Mouse (Mus musculus) right cerebral cortex, postnatal 10 days (tissue): Measurements from ENCODE around the gene Eif2d.

Experiments used
- DNase-seq, 2 experiments: peaks; one replicate each; pipeline ENCODE4 v3.0.0; 2021; ENCODE audit warnings: low spot score in 2 of 2

Eif2d gene

DNA sequence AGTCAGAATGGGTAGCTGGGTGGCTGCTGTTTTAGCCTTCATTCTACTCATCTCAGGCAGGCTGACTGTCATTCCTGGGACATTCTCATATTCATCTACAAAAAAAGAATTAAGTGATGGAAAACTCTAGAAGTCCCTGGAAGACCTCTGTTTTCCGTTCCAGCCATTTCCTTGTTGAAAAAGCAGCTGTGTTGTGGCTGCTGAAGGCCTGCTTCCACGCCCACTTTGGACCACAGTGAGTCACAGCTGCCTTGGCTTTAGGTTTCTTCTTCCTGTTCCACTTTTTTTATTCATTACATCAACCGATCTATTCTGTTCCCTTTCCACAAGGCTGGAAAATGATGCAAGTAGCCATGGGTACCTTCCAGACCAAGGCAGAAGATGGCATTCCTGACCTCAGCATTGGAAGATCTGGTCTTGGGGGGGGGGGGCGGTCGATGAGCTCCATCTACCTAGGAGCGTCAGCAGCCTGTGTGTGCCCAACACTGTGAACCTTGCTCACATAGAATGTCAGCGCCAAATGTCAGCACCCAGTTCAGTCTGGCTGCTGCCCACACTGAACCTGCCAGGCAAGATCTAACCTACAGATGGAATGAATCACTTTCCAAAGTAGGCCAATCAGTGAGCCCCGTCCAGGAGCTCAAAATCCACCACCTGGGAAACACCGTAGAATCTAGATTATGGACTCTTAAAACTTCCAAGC, 31.4 kb downstream of the Eif2d start:
- no peak for DNase-seq

DNA sequence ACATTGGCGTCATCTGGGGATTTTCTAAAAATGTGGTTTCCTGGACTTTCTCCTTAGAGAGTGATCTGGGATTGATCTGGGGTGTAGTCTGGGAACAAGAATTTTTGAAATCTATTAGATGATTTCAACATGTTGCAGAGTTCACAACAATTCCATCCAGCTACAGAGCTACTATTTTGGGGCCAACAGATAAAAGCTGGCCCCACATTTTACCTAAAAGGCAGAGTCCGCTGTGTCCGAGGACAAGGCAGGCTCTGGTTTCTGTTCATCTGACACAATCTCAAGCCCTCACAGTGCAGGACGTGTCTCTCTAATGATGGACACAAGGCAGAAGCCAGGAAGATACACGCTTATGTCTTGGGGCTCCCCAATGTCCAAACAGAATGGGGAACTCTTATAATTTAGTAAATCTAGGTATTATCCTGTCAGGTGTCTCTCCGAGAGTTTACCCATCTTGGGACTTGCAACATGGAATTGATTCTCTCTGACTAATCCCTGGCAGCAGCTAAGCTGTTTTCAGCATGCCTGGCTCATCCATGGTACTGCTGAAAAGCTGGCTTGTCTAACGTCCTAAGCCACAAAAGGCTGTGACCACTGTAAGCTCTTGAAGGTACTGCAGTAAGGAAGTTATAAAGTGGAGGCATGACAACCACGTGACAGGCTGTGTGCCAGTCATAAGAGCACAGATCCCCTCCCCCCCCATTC, 32.1 kb downstream of the Eif2d start:
- no peak for DNase-seq

- peak; percentile 44 to 61 for DNase-seq
Observed at GRCm38 (mm10) chr1:131185821-131186506, 33.0 kb downstream of the Eif2d start.

DNA sequence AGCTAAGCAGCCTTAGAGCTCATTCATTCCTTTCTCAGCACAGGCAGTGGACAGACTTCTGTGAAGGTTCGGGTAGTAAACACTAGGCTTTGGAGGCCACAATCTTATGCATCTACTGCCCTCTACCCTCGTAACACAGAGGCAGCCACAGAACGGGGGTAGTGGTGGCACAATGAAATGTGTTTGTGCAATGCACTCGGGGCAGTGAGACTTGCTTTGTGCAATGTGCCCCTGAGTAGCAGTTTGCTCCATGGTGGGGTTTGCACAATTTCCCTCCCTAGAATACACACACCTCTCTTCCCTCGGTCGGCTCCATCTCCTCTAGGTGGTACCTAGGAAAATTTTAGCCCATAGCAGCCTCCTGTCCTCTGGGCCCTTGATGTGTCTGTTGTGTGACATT, 34.0 kb downstream of the Eif2d start:
- no peak for DNase-seq

DNA sequence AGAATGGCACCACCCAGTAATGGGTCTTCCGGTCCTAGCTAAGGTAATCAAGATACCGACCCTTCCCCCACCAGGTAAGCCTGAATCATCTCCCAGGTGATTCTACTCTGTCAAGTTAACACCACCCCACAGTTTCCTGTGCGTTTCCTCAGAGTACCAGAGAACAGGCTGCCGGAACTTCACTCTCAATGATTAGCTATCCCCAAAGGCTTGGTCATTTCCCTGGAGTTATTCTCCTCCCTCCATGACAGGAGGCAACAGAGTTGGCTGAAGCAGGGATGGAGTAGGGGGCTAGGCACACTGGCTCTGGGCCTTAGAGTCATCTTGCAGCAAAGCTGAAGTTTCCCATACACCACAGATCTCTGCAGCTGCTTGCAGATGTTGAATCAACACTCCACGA, 34.9 kb downstream of the Eif2d start:
- no peak for DNase-seq

DNA sequence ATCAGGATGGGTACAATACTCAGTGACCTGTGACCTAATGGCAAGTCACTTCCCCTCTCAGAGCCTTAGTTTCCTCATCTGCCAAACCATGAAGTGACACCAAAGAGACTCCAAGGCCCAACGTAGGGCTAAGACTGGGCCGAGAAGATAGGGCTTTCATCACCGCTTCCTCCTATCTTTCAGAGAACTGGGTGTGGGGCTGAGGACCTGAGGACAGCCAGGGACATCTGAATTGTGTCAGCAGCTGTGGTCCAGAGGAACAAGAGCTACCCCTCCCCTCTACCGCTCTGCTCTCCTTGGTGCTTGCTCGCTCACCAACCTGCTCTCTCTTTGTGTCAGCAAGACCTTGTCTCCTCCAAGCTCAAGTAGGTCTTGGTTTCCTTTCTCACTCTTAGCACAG, 35.7 kb downstream of the Eif2d start:
- DNase-seq = no peak

DNA sequence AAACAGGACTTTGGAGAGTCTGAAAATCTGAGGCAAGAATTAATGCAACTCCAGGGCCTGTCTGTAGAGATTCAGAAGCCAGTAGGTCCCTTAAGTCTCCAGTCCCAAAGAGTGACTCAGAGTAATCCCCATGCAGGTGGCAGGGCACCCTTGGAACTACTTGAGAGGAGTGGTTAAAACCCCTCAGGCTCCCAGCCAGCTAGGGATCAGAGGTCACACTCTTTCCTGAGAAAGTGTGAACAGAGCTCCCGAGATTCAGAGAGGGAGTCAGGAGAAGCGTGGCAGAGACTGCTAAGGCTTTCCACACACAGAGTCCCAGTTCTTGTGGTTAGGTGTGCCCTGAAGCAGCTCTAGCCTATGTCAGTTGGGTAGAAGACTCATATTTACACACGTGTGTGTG, 40.8 kb downstream of the Eif2d start:
- DNase-seq = no peak

- DNase-seq = no peak
Observed at GRCm38 (mm10) chr1:131195653-131196052, 42.7 kb downstream of the Eif2d start.

DNA sequence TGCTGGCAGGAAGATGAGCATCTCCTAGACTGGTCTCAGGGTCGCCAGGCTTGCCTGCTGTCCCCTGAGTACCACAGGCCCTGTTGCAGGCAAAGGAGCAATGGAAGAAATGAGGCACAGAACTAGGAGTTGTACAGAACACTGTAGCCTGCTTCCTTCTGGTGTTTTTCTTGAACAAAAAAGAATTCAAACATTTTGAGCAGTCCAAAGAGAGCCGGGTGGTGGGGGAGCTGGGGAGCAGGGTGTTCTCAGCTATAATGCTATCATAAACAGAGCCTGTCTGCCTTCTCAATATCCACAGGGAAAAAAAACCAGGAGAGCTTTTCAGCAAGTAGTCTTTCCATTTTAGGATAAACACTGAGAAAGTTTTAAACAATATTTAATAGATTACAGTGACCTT, 43.1 kb downstream of the Eif2d start:
- DNase-seq = no peak

DNA sequence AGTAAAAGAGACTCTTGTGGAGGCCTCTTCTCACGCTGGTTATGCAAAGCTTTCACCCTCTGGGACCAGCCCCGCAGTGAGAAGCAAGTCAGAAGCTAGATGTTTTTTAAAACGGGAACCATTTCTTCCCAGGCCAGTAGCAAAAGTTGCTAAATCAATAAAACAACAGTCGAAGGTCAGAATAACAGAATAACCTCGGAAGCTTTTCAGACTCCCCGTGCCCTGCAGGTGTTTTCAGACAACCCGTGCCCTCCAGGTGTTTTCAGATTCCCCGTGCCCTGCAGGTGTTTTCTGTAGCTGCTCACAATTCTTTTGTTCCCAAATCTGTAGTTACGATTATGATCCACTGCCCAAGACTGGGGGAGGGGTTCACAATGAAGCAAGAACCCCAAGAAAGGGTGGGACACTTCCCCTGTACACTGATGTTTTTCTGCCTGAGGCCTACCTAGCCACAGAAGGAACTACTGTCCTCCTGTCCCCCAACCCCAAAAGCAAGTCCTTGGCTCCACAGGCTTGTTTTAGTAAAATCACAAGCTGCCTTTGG, 45.5 kb downstream of the Eif2d start:
- no peak for DNase-seq

GRCm38 (mm10) chr1:131199118-131199821, 46.3 kb downstream of the Eif2d start:
- DNase-seq = no peak

DNA sequence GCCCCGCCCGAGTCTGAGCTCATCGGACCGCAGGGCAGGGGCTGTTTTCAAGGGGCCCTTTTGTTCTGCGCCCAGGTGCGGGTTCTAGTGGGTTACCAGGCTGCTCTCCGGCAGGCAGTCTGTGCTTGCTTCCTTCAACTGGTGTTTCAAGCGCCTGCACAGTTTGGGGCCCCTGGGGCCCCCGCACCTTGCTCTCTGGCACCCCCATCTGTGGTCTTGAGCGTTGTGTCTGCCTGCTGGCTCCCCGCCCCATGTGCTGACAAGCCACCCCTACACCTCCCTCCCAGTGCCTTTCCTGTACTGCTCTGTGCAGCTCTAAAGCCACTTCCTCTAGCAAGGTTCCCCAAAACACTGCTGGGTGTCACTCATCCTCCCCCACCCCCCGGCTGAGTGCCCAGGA, 47.0 kb downstream of the Eif2d start:
- DNase-seq = peak; percentile 61 to 65

DNA sequence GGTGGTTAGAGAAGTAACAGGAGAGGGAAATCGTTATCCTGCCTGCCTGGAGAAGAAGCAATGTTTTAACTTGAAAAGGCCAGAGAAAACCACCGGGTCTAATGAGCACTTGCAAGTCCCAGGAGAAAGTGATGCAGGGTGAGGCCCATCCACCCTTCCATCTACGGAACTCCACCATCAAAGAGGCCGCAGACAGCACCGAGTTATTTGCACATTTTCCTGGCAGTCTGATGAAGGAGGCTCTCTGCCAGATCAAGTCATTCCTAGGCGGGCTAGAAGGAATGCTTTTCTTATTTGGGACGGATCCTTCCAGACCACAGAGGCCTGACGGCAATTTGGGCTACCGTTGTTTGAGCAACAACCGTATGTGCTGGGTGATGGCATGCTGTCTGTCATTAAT, 47.6 kb downstream of the Eif2d start:
- DNase-seq = no peak

DNA sequence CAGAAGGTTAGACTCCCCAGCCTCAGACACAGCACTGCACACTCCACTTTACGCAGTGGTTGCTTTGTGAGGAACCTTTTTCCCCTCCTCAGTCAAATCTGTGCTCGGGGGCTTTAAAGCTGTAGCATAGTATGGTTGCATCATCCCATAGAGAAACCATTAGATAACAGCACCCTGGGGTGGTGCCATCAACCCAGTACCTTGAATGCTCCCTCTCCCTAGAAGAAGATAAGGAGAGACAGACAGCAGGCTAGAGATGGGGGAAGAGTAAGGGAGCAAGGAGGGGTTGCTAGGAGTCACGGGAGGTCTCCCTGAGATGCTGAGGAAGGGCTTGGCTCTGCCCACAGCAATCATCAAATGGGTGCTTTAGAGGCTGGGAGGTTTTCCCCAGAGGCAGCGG, 48.4 kb downstream of the Eif2d start:
- no peak for DNase-seq

DNA sequence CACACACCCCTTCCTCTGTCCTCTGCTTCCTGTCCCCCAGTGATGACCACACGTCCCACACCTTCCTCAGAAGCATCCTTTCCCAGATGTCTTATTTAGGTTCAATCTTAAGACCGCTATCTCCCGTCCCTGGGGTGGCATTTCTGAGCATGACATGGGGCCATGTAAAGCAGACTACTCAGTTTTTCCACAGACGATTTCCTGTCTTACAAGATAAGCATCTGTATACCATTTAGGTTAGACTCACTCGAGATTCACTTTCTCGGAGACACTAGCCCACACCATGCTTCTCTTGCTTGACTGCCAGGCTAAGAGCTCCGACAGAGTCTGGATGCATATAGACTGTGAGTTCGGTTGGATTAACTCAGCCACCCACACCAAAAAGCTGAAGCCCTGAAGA, 51.5 kb downstream of the Eif2d start:
- no peak for DNase-seq

DNA sequence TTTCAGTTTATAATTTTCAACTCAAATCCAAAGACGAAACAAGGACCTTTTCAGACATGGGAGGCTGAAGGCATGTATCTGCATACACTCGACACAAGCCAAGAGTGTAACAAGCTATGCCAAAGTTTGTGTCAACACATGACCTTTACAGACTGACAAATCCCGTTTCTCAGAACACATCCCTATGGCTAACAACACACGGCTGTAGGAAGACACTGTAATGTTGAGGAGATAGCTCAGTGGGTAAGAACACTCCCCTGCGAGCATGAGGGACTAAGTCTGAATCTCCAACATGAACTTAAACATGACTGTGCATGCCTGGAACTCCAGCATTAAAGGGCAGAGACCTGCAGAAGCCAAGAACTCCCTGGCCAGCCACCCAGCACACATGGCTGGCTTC, 53.4 kb downstream of the Eif2d start:
- no peak for DNase-seq

- DNase-seq = peak; percentile 67 to 81
Observed at GRCm38 (mm10) chr1:131207531-131207930, 54.5 kb downstream of the Eif2d start.

GRCm38 (mm10) chr1:131208081-131208480, 55.1 kb downstream of the Eif2d start:
- no peak for DNase-seq

DNA sequence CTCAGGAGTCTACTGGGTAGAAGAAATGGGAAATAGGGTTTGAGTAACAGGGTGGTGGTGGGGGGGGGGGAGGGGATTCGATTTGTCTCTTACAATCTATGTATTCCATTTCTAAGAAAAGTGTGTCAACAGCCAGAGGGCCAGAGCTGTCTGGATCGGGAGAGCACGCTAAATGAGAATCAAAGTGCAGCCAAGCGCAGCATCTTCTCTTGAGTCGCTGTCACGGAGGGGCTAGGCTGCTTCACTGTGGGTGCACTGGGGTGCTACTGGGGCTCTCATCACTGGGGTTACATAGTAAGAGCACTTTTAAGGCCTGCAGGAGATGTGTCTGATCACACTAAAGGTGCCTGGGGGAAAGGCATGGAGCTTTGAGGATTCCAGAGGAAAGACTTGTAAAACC, 55.8 kb downstream of the Eif2d start:
- no peak for DNase-seq

DNA sequence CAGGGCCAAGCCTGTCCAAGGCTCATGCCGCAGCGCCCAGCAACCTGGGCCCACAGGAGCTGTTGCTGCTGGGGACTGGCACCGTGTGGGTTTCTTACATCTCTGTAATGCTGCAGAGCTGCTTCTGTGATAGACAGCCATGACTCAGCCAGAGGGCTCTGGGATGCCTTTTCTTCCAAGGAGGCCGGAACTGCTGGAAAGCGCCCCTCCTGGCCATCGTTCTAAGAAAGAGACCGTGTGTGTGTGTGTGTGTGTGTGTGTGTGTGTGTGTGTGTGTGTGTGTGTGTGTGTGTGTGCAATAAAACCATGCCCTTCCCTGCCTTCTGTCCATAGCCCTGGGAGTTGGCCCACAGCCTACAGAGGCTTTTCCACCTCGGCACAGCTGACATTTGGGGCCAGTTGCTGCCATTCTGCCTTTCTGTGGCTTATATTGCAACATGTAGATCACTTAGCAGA, 57.0 kb downstream of the Eif2d start:
- DNase-seq = peak in 1 of 2 experiments; percentile 53

GRCm38 (mm10) chr1:131211655-131212054, 58.7 kb downstream of the Eif2d start:
- DNase-seq = no peak

- DNase-seq = no peak
Observed at GRCm38 (mm10) chr1:131212956-131213355, 60.0 kb downstream of the Eif2d start.
